Mouse (Mus musculus) cerebellum, adult 9-10 months (tissue): ENCODE results near the gene Lrrc41.

Experiments used
- DNase-seq: peaks from one replicate; pipeline ENCODE4 v3.0.0; 2022

Lrrc41 gene

DNA sequence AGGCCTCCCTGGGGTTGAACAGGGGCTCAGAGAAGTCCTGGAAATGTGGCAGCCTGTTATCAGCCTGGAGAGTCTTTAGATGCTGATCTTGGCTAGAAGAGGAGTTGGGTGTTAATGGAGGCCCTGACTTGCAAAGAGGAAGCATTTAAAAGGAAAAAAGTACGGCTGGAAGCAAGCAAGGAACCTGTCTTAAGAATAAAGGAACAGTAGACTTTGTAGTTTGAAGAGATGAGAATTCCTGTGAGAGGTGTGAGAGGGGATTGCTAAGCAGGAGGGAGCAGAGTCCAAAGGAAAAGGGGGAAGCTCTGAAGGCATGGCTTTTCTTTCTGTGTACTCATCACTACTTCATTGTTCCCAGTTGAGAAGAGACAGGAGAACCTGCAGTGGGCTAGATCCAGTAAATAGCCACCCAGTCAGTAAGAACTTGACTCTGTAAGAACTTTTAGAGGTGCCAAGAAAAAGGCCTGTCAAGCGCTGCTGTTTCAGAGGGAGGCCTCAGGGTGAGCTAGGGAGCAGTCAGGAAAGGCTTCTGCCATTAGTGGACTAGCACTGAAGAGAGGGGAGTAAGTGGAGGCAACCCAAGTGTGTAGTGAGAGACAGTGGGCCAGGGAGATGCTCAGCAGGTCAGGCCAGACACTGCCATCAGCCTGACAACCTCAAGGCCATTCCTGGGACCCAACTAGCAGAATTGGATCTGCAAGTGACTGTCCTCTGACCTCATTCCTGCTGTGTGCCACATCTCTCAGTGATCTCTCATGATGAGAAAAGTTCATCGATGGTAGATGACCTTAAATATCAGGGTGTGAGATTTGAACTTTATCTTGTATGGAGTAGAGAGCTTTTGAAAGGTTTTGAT, 2.4 kb downstream of the Lrrc41 start:
- peak; percentile 34 for DNase-seq

DNA sequence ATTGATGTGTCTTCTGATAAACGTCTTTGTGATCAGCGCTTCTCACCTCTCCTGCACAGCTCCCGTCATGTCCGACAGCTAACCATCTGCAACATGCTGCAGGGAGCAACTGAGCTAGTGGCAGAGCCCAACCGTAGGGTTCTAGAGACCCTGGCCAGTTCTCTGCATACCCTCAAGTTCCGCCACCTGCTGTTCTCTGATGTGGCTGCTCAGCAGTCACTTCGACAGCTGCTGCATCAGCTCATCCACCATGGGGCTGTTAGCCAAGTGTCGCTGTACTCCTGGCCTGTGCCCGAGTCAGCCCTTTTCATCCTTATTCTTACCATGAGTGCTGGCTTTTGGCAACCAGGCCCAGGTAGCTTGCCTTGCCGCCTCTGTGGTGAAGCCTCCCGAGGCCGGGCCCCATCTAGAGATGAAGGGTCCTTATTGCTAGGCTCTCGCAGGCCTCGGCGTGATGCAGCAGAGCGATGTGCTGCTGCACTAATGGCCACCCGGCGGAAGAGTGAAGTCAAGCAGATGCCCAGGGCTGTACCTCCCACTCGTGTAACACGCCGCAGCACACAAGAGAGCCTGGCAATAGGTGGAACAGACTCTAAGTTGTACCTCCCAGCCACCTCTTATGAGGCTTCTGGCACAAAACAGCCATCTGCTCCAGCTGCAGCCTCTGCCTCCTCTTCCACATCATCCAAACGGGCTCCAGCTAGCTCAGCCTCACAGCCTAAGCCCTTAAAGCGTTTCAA, 13.6 kb downstream of the Lrrc41 start:
- DNase-seq = no peak

DNA sequence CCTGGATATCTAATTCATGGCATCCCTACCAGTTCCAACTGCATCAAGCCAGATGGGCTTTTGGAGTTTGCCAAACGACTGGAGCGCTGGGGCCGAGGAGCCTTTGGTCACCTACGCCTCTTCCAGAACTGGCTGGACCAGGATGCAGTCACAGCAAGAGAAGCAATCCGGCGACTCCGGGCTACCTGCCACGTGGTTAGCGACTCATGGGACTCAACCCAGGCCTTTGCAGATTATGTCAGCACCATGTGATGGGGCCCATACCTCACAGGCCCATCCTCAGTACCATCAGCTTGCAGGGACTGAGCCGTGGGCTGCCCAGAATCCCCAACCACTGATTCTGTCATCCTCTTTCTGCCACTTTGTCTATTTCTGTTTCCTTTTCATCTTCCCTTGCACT, 21.2 kb downstream of the Lrrc41 start:
- DNase-seq = no peak

DNA sequence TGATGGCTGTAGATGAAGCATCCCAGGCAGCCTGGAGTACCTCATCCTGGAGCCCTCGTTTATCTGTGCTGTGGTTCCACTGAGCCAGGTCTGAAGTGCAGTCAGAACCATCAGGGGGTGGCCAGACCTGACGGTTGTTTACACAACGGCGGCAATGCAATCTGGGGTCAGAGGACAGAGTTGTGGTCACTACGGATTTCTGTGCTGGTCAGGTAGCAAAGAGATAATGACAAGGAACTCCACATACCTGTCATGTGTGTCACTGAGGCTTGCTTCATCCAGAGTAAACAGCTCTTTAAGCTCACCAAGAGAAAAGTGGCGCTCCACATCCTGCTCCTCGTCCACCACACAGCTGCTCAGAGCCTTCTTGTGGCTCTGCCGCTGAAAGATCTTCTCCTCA, 22.1 kb downstream of the Lrrc41 start:
- no peak for DNase-seq

DNA sequence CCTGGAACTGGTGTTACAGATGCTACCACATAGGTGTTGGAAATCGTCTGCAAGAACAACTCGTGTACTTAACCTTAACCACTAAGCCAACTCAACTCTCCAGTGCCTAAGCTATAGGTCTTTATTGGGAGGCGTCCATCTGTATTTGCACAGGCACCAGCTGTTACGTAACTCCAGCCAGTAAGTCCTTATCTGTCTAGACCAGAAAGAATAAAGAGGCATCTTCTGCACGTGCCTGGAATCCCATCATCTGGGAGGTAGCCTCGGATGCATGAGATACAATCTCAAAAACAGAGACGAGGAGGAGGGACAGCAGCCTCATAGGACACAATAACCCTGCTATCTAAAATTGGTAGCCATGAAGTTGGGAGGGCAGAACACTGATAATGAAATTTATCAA, 25.9 kb downstream of the Lrrc41 start:
- DNase-seq = no peak

DNA sequence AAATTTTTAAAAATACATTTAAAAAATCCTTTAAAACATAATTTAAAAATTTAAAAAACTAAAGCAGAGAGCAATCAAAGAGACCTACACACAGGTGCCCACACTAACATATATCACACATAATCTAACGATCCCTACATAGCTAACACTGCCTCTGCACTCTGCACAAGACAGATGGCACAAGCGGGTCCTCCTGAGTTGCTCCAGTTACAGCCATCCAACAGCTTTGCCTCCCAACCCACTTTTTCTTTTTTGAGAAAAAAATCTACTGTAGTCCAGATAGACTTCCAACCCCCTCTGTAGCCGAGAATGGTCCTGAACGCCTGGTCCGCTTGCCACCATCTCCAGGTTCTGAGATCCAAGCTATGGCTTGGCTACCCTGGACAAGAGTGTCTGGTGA, 30.2 kb downstream of the Lrrc41 start:
- DNase-seq = no peak

DNA sequence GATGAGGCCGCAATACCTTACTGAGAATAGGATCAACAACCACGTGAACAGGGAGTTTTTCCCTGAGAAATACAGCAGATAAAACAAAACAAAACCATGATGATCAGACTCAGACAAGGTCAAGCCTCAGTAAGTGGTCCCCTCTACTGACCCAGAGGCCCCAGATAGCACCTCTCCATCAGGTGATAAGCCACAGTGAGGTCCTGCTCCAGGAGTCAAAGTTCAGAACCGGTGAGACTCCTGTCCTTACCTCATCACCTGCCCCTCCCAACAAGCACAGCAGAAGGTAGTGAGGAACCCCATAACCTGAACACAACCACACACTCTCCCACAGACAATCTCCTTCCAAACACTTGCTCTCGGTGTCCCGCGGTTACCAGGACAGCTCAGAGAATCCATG, 35.6 kb downstream of the Lrrc41 start:
- no peak for DNase-seq

DNA sequence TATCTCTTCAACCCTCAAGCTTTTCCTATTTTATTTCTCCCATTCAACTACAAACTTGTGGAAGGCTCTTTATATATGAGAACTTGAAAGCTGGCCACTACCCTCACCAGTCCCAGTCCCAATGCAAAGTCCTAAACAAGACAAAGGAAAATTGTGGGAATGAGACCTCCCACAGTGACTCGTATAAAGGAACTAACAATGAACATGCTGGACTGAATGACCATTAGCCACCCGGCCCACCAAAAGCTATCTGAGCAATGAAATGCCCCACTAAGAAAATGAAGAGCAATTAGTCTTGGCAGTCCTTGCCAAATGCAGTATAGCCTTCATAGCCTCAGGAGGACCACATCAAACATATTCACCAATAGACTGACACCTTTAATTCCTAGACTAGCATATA, 36.4 kb downstream of the Lrrc41 start:
- DNase-seq = no peak

DNA sequence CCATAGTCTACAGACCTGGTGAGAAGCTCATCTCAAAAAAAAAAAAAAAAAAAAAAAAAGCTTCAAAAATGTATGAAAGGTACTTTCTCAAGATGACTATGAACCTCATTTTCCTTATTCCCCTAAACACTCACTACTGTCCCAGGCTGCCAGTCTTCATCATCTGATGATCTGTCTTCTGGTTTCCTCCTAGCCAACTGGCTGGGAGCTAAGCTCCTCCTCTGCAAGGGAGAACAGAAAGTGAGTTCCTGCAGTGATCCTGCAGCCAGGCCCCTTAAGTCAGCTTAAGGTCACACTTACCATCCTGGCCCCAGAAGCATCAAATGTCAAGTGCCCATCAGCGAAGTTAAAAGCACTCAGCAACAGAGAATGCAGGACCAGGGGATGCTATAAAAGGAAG, 47.7 kb downstream of the Lrrc41 start:
- no peak for DNase-seq

DNA sequence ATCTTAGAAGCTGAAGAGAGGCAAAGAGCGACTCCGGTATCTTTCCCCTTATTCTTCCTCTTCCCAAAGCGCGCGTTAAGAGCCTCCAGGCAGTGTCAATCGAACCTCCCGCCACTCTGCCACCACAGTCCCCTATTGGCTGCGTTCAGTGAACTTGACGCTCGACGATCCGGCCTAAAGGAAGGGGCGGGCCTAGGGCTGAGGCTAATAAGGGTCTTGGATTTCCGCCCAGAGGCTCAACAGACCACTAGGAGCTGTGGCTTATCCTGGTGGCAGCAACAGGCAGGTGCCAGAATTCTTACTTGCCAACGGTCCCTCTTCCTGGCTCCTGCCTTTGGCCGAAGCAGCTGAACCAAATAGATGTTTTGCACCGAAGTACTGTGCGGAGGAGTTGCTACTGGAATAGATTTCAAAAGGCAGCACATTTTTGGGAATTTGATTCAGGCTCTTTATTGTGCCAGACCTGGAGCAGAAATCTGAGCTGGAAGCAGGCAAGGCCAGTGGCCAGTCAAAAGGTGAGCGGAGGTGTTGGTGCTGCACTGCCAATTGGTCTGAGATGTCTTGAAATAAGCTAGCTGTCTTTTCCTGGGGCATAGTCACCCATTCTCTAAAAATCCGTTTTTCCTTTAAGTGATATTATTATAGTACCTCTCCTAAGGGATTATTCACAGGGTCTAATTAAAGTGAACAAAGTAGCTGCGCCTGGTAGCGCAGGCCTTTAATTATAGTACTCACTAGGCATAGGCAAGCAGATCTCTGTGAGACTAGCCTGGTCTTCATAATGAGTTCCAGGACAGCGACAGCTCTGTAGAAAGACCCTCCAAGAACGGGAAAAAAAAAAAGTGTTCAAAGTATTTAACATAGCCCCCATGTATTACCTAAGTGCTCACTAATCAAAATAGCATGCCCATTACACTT, 48.8 kb downstream of the Lrrc41 start, which contains the start of the genes Rad54l and Pomgnt1:
Rad54l (minus strand) TSS at position 89 of the 918 bp plus-strand sequence.
Pomgnt1 (plus strand) TSS at position 239 of the 918 bp plus-strand sequence.
- peak; percentile 77 for DNase-seq

DNA sequence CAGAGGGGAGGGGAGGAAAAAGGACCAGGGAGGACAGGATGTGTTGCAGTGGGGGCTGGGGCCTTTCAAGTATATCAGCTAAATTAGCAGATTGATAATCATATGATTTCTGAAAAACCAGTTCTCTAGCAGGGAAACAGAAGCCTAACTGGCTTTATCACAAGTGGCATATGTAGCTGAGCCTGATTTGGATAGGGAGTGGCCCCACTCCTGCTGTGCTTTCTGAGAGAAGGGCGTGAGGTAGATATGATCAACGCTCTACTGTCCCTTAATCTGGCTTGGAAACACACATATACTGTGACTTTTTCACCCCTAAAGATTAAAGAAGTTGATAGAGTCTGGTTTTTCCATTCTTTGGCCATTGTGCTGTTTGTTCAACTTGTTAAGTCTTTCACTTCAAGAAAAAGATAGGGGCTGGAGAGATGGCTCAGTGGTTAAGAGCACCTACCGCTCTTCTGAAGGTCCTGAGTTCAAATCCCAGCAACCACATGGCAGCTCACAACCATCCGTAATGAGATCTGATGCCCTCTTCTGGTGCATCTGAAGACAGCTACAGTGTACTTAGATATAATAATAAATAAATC, 50.8 kb downstream of the Lrrc41 start:
- DNase-seq = no peak

DNA sequence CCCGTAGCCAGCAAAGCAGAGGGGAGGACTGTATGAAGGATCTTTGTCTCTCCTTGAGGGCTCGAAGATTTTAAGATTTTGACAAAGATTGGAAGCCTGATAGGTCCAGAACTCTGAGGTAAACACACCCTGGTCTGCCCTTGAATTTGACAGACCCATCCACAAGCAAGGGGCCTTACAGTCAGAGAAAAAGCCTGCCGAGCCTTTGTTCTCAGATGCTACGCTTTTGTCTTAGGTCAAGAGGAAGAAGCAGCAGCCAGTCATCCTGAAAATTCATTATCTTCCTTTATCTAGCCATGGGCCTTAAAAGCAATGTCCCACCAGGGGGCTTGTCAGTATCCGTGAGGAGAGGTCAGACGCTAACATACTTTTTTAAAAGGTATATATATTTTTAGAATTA, 52.9 kb downstream of the Lrrc41 start:
- DNase-seq = peak; percentile 10

DNA sequence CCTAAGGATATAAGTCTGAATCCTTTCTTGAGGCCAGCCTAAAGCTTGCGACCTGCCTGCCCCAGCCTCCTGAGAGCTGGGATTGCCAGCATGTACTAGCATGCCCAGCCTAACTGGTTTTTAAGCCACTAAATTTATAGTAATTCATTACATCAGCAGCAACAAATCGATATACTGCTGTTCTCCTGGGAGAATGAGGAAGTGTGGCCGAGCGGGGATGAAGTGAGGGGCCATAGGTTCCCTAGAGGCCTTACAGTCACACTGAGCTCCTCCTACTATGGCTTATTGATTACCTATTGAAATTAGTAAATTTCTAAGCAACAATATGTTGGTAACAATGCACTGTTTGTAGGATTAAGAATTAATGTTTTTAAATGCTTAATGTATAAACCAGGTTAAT, 58.1 kb downstream of the Lrrc41 start:
- peak; percentile 14 for DNase-seq

DNA sequence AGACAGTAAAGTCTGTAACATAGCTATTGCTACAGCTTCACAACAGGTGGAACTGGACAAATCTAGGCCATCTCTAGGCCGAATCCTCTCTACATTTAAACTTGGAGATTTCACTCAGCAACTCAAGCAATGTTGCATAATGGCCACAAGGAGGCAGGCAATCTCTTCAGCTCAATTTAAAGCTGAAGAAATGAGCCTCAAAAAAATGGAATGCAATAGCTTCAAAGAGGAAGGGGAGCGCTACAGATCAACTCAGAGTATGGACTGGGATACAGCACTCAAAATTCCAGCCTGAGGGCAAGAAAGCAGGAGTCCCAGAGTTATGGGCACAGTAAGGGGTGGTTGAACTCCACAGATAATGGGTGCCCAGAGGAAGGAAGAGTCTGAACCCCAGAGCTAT, 59.9 kb downstream of the Lrrc41 start:
- DNase-seq = peak; percentile 60

DNA sequence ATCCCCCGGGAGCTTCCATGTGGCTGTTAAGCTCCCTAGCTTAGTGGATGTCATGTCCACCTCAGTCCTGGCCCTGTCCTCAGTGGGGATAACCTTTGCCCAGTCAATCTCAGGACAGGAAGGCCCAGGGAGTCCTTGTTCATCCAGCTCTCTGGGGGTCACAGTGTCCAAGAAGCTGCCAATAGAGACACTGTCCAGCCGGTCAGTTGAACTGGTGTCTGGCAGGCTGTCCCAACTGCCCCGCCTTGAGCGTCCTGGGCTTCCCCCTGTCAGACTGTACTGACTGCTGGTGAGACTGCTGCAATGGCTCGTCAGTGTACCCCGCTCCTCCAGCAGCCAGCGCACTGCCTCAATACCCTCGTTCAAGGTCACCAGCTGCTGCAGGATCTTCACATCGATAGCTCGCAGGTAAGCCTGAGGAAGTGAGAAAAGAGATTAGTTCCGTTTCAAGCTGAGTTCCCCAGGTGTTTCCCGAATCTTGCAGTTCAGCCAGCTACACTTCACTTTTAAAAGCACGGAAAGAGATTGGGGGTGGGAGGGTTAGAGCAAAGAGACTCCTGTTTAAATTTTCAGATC, 62.4 kb downstream of the Lrrc41 start:
- DNase-seq = no peak

DNA sequence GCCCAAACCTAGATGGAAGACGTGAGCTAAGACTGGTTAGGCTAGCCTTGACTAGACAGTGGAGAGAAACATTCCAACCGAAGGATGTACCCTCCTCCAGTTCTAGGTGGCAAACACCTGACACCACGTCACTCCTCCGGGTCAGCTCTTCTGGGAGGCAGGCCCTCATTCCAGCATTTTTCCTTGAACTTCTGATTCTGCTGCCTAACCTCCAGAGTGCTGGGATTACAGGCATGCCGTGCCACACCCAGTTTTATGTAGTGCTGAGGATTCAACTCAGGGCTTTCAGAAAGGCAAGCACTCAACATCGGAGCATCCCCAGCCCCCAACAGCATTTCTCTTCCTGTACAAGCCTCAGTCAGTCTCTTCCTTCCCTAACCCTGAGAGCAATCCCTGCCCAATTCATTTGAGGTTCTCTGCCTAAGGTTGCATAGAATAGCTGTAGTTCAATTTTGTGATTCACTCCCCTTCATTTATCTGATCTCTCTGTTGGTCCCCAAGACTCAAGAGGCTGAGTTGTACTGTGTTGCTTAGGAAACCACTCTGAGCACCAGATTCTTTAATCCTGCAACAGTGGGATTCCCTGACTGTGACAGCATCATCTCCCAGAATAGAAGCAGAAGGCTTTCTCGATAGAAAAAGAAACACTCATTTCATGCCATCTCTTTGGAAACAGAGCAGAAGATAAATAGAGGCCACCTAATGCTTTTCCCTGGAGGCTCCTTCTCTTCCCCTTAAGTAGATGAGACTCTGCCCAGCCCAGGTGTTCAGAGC, 65.9 kb downstream of the Lrrc41 start:
- no peak for DNase-seq

DNA sequence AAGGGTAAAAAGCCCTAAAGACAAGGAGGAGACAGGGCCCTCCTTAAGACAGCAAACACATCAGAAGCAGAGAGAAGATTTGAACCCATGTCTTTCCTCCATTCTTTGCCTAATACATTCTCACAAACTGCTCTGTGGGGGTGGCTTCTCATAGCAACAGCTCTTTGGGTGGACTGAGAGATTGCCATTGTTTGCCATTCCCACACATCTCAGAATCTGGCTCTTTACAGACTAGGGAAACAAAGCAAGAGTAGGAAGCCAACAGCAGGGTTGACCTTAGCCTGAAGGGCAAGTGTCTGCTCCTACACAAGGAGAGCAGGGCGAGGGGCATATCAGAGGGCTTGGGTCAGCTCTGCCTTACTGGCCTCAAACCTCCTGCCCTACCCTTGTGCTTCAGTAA, 66.7 kb downstream of the Lrrc41 start:
- DNase-seq = no peak

DNA sequence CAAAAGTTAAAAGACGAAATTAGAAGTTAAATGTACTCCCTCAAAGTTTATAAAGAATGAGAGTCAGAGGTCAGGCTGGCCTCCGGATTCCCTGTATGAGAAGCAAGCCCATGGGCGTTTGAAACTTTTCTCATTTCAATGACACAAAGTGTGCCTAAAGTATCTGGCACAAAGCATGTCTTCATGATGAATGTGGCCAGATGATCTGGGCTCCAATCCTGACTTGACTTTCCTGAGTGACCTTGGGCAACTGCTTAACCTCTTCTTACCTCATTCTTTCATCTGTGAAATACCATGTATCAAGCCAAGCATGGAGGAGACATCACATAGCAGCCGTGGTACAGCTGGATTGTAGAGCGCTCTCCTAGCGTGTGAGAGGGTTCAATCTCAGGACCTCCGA, 67.2 kb downstream of the Lrrc41 start:
- DNase-seq = no peak

DNA sequence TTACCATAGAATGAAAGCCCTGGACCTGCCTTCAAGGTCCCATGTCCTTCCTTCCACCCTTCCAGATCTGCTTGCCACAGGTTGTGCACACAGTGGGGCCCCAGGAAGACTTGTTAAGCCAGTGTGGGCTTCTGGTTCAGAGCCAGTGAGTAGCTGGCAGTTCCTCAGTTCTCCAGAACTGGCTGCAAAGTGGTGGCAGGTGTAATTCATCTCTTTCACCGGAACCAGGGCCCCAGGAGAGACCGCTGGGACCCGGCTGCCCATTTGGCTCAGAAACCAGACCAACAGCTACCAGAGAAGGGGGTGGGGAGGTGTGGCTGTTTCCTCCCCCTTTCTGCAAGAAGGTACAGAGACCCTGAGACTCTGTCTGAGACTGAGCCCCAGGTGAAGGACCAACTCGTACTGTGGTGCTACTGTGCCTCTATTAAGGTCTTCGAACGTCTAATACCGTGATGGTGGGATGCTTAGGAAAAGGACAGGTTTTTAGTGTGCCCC, 68.3 kb downstream of the Lrrc41 start:
- DNase-seq = peak; percentile 99

DNA sequence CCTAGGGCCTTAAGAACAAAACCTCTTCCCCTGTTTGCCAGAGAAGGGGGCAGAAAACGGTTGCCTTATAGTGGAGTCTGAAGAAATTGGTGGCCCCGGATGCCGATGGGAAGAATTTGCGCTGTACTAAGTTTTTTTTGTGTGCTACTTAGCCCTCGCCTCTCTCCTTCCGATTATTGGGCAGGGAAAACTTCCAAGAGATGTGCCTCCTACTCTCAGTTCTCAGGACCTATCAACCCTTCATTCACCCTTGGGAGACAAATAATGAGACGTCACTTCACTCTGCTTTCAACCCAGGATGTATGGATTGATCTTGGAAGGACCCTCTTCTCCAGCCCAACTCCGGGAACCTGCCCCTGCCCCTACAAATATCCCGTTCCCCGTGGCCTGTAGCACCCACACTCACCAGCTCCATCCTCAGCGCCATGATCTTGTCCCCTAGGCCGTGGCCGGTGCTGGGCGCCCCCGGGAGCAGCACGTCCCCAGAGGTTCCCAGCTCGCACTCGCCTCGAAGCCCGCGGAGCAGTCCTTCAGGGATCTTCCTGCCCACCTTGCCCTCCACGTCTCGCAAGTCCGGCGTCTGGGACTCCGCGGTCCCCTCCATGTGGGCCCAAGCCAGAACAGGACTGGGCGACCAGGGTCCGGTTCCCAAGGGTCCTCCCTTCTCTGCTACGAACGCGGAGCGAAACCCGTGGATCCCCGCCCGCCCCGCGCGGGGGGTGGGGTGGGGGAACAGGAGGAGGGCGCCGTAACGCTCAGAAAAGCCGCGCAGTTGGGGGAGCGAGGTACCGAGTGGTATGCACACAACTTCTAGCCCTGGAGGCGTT, 69.0 kb downstream of the Lrrc41 start:
- peak; percentile 87 for DNase-seq
